Mouse (Mus musculus) NIH3T3 (cell line): ENCODE measurements around the gene Selenov.
A peak's percentile ranks its signal among the peaks of the same experiment; 100 is the strongest.

Experiments
- DNase-seq: peaks from one replicate; pipeline ENCODE4 v3.0.0-alpha.2; 2012; ENCODE audit warnings: low read depth

Gene Selenov

DNA sequence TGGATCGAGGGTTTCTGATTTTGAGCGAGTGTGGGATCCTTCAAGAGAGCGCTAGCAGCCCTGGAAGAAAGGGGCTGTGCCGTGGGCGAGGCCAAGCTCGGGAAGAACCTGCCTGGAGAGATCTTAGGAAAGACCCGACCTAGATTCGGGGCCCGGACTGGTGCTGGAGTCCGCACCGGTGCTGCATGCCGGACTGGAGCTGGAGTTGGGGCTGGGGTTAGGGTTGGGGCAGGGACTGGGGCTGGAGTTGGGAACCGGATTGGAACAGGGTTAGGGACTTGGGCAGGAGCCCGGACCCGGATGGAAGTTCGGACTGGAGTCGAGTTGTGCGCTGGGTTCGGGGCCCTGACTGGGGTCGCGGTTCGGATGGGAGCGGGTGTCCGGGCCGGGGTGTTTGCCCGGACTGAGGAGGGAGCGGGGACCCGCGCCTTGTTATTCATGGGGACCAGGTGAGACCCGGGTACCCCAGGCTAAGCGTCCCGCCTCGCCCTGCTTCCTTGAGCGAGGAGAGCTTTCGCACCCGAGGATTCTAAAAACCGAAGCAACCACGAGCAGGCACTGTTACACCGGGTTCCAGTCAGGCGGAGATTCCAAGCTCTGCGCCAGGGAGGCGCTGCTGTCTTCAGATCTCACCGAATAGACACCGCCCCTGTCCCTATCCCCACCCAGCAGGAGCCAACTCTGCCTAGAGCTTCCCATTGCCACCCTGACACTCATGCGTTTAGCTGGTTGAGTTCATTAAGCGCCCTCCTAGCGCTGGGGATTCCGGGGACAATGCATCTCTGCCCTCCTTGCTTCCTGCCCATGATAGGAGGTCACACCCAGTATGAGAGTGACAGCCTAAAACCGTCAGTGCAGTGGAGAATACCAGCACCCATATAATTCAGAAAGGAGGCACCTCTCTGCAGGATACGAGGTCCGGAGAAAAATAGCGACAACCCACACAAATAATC lies at the start of gene Selenov:
Gene Selenov (minus strand): TSS at position 549 of the 953 bp plus-strand sequence.
- DNase-seq = no peak

DNA sequence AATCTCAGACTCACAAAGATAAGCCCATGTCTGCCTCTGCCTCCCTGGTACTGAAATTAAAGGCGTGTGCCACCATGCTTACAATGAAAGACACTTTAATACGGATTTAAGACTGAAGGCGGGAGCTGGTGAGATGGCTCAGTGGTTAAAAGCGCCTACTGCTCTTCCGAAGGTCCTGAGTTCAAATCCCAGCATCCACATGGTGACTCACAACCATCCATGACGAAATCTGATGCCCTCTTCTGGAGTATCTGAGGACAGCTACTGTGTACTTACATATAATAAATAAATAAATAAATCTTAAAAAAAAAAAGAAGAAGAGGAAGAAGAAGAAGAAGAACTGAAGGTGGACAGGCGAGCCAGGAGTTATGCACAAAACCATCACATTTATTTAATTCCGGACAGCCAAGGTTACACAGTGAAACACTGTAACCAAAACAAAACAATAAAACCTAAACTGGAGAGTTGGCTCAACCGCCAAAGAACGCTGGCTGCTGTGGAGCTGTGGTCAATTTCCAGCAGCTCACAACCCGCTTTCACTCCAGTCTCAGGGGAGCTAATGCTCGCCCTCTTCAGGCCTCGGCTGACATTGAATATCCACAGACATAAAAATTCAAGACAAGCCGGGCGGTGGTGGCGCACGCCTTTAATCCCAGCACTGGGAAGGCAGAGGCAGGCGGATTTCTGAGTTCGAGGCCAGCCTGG lies 48.4 kb upstream of the Selenov start:
- peak; percentile 73 for DNase-seq

DNA sequence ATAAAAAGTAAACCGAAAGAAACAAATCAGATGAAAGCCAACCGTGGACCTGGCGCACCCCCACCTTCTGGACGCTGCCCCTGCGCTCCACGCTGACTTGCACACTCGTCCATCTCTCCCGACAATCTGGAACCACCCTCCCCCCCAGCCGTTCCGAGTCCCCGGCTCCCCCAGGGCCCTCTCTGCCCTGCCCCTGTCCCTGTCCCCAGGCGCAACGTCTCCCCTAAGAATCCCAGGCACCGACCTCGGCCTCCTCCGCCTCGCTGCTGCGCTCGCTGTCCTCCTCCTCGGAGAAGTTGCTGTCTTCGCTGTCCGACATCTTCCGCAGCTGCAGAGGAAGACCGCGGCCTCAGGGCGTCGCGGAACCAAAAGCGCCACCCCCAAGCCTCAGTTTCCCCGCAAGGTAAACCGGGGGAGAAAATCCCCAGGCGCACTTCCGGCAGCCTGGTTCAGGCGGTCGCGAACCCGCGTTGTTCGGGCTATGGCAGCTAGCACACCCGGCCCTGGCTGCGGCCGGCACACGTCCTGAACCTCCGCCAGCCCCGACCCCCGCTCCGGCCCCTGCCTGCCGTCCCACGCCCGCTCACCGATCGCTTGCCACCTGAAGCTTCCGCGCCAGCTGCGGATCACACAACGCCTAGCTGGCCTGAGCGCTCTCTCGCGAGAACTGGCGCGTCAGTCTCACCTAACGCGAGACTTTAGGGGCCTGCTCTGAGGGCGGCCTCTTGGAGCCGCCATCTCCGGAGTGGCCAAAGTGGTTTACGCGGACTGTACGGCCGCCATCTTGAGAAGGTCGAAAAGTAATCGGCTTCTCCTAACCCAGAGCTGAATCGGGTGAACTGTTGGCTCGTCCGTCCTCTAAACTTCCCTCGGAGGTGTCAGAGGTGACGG lies 47.4 kb upstream of the Selenov start, which contains the start of gene Supt5:
Gene Supt5 (minus strand): TSS at position 639 of the 891 bp plus-strand sequence.
- DNase-seq = peak; percentile 99

DNA sequence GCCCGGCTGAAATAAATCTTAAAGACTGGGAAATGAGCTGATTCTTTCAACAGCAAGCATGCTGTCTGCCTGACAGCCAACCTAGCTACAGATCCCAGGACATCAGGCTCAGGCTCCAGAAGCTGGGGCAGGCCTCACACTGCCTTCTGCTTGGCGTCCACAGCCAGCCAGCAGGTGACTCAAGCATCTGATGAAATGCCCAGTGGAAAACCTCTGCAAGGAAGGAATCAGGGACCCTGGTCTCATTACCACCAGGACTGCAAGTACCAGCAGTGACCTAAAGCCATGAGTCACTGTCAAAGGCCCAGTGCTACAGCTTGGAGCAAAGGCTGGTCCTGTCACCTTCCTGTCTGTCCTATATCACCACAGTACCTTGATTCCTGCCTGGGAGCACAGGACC lies 44.5 kb upstream of the Selenov start:
- DNase-seq = no peak

DNA sequence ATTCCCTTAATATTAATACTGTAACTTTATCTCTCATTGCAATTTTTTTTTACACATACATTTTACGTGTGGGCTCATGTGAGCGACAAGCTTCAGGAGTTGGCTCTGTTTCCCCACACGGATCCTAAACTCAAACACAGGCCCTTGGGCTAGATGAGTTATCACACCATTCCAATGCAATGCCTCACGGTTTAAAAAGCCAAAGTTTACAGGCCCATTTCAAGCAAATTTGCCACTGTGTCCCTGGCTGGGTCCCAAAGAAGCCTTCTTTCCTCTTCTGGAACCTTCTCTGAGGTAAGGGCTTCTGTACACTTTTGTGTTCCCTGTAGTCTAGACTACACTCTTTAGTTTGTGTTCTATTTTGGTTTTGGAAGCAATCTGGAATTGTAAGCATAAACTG lies 43.5 kb upstream of the Selenov start:
- peak; percentile 77 for DNase-seq

DNA sequence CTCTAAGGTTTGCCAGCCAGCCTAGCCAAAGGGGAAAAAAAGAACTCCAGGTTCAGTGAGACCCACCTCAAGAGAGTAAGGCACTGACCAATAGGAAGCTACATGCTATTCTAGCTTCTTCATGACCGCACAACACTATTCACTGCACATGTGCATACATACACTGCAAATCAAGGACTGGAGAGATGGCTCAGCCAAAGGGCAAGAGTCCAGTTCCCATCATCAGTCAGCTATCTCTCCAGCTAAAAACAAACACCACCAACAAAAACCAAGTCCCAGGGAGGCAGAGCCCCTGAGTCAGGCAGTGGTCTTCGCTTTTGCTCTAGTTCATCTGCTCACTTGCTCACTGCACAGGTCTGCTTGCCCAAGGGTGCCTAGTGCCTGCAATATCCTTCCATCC lies 37.3 kb upstream of the Selenov start:
- DNase-seq = no peak

DNA sequence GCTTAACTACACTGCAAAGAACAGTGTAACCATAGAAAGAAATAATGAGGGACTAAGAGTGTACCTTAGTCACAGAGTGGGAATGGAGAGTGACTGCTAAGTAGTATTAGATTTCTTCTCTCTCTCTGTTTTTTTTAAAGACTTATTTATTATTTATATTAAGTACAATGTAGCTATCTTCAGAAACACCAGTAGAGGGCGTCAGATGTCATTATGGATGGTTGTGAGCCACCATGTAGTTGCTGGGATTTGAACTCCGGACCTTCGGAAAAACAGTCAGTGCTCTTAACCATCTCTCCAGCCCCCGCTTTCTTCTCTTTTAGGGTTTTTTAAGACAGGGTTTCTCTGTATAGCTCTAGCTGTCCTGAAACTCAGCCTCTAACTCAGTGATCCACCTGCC lies 35.5 kb upstream of the Selenov start:
- DNase-seq = peak; percentile 29

DNA sequence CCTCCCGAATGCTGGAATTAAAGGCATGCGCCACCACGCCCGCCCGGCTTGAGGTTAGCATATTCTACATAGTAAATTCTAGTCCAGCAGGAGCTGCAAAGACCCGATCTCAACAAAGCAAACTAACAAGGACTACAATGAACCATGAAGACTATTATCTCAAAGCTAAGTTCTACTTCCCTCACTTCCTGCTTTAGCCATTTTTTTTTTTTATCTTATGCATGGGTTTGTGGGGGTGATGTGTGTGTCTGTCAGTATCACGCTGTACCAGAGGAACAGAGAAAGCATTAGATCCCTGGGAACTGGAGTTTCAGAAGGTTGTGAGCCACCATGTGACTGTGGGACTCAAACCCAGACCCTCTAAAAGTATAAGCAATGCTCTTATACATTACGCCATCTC lies 34.3 kb upstream of the Selenov start:
- no peak for DNase-seq

DNA sequence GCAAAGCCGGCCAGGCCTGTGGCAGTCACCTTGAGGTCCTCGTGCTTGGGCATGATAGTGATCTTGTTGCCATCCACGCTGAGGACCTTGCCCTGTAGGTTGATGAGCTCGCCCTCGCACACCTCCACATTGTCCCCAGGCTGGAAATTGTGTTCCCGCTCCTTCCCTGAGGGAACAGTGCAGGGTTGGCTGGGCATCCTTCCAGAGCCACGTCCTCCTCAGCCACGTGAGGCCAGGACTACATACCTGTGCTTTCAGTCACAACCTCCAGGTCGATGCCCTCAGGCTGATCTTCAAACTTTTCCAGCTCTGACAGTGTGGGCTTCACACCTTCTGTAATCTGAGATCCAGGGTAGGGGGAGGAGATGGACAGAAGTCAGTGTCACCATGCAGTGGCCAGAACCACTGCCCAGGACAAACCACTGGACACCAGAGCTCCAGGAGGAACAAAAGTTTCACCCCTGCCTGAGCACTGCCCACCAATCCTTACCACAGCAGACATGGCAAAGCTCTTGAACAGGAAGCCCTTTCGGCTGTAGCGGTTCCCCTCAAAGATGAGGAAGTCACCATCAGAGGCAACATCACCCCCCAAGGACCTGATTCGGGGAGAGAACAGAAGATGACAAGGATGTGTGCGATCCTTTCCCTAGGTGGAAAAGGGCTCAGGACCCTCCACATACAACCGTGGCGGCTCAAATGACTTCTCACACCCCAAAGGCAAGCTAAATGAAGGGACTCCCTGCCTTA lies 31.2 kb upstream of the Selenov start:
- DNase-seq = no peak

DNA sequence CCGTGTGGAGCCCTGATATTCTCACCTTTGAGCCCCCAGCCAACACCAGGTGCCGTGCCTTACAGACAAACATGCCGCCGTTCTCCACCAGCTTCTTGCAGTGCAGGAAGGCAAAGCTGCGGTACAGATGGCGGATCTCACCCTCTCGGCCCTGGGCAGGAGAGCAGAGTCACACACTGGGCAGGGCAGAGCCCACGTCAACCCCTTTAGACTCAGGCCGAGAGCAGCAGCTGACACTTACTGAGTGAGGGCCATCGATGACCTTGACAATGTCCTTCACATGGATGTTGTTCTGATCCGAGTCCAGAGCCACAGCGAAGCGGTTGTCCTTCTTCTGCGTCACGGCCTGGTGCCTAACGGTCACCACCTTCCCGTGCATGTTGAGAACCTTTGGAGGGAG lies 27.7 kb upstream of the Selenov start:
- no peak for DNase-seq

DNA sequence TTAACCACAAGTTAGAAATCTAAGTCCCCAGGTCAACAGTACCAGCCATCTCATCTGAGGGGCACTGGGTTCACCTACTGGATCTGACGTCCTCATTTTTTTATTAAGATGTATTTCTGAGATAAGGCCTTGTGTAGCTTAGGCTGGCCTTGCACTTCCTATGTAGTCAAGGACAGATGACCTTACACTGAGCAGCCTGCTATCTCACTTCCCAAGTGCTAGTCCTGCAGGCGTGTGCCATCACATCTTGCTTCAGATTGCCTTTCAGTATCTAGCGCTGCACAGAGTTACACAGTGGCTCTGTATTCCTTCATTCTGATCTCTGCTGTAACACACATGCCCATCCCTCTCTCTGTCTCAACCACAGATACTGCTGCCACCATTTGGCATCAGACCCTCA lies 27.1 kb upstream of the Selenov start:
- no peak for DNase-seq

DNA sequence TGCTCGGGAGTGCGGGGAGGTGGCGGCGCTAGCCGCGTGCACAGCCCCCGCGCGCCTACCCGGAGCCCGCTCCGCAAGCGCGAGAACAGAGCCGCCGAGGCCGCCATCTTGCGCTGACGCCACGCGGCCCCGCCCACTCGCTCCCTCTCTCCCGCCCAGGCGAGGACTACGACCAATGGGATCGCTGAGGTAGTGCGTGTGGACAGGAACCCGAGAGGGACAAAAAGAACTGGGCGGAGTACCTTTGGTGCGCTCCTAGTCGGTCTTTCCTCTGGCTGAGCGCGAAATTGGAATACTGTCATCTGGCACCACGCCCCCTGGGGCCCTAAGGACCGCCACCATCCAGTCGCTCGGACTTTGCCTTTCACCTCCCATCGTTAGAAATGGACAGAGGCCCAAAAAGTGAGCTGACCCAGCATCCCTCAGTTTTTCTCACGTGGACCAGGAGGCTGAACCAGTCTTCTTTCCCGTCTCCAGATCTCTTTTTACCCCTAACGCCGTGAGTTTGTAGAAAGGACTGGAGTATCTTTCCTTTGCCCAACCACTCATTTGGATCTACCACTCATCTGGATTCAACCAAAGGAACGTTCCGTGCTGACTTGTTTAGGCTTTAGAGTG lies 21.0 kb upstream of the Selenov start, which contains the start of gene Timm50:
Gene Timm50 (minus strand): TSS at position 147 of the 618 bp plus-strand sequence.
- DNase-seq = peak; percentile 97

DNA sequence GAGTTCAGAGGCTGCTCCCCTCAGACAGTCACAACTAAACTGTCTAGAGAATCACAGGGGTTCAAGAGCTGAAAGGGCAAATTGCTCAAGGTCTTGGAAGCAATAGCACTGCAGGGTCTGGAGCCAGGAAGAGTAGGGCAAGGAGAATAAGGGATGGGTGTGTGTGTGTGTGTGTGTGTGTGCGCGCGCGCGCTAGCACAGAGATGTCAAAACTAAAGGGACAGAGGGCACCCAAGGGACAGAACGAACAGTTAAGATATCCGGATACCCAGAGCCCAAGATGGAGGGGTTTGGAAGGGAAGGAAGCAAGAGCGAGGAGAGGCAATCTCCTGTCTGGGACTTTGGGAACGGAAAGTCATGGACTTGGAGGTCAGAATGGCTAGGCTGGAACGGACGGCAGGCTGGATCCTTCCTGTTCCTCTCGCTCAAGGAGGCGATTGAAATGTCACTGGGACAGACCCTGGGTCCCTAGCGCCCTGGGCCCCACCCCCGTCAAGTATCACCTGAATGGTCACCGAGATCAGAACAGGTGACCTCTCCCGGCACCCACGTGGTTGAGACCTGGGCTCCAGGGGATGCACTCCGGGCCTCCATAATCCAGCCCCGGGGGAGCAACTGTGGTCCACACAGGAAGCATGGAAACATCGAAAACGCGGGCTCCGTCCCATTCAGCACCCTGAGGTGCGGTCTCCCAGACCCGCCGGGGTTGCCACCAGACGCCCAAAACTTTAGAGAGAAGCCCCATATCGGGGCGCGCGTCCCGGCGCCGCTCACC lies 20.4 kb upstream of the Selenov start:
- peak; percentile 22 for DNase-seq

DNA sequence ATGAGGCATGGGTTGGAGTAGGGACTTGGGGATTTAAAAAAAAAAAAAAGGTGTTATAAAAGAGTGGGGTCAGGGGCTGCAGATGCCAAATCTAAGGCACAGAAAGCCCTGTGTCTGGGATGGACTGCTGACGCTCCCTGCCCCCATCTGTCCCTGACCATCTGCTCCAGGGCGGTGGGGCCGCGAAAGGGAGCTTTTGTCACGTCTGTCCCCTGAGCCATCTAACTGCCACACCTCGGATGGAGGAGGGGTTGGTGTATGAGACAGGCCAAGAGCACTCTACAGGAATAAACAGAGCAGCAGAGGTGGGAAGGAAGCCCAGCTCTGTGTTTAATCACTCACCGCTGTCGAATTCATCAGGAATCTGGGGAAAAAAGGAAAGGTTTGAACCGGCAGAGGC lies 18.8 kb upstream of the Selenov start:
- DNase-seq = no peak

DNA sequence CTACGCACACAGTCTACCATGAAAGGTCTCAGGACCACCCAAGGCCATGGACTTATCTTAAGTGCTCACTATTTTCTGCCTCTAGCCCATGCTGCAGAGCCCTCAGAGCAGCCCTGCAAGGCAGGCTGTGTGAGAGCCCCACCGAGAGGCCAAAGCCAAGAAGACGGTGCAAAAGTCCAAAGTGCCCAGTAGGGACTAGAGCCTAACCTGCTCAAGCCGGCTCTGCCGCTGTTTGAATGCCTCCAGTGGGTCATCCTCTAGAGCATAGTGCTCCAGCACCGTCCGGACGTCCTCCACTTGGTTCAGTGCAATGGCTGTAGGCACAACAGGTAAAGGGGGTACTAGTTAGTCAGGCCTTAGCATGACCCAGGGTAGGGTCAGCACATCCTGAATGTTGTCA lies 15.2 kb upstream of the Selenov start:
- no peak for DNase-seq

DNA sequence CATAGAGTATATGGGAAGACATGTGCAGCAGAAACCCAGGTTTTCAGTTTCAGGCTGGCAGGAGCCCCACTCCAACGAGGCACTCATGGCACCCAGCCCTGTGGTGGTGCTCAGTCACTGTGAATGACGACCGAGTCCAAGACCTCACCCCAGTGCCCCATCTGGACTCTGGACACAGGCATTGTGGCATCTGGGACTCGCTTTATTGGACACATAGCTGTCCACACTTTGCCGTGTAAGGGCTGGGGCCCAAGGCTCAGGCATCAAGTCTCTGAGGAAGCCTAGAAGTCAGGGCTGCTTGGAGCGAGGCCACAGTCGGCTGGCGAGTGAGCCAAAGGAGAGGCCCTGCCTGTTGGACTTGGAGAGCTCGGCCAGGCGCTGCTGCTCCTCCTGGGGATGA lies 14.7 kb upstream of the Selenov start:
- DNase-seq = no peak

DNA sequence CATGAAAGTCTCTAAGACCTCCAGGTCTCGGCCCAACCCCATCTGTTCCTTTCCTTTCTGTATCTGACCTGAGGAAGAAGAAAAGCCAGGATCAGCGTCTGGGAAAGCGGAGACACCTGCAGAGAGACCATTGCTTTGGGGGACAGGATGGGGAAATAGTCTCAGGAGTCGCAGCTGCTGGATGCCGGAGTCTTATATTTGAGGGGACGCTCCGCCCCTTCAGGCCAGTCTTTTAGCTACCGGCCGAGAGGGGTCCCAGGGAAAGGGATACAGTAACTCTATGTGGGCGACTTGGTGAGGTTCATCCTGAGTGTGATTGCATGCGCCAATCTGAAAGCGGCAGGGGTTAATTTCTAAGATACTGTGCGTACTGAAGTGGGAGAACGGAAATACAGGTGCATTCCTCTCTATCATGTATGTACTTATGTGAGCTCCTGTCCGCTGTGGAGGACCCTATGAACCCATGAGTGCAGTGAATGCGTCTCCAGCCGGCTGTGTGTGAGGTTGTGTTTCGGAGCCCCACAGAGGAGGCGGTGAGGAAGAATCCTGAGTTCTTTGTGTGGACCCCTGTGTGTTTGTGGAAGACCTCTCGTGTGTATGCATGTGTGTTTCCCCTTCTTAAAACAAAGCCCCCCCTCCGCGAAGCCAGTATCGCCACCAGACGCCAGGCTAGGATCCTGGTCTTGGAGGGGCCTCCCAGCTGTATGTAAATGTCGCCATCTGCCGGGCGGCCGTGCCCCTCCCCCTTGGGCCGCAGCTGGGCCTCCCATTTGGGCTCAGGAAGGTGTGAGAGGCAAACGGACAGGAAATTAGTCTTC lies 10.8 kb upstream of the Selenov start, which contains the start of gene Dll3:
Gene Dll3 (minus strand): TSS at position 623 of the 818 bp plus-strand sequence.
- DNase-seq = peak; percentile 79

DNA sequence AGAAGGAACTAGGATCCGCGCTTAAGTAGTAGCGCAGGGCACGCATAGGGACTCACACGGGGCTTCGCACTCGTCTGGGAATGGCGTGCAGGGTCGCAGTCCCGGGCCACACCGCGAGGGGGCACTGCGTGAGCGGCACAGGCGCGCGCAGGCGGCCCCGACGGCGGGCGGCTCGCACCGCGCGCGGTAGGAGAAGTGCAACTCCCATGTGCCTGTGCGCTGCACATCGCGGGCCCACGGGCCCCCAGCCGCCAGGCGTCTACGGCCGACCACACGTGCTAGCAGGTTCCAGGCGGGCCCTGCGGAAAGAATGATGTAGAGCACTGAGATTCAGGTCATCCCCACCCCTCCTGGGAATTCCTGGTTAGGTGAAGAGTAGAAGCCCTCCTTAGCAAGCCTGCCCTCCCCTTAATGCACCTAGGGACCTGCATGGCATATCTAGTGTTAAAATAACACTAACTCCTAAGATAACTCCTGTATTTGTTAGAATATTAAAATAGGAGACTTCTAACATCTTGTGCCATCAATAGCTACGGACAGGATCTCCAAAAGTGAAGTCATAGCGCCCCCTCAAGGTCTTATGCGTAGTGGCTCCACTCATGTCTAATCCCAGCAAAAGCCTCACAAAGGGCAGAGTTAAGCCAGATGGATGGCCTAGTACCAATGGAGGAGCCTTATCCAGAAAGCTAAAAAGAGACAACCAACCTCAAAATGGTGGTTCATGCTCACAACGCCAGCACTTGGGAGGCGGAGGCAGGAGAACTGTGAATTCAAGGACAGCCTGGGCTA lies 8.0 kb upstream of the Selenov start:
- peak; percentile 84 for DNase-seq
